Mouse (Mus musculus) gastrocnemius, adult 2 months (tissue): ENCODE results near the gene Ly6g5b. TPM values are rescaled to one million over a fixed set of nuclear protein-coding genes. Genes with fewer than 3 reads are reported as not detected.
A peak's percentile ranks its signal among the peaks of the same experiment; 100 is the strongest.
"Not testable (repeated sequence)": the region's sequence is repeated elsewhere in the genome, so short reads cannot be mapped to it uniquely, and the experiment has no call there.

Source experiments
- DNase-seq: peaks from one replicate; pipeline ENCODE4 v3.0.0; 2022
- H3K27ac ChIP-seq: fragments of 200-600 bp; 2 replicates; pipeline ENCODE4 v1.8.1; 2022; ENCODE audit warnings: mild to moderate bottlenecking
- H3K4me3 ChIP-seq: fragments of 200-600 bp; 2 replicates; pipeline ENCODE4 v1.8.1; 2022; ENCODE audit warnings: mild to moderate bottlenecking, moderate library complexity
- CTCF ChIP-seq: fragments of 200-600 bp; IDR thresholded peaks from 2 replicates; pipeline ENCODE4 v1.8.1; 2022; ENCODE audit warnings: antibody characterized with exemption, mild to moderate bottlenecking, moderate library complexity
- intact Hi-C: fragments of 180-260 bp; cut with DNase I; formaldehyde crosslinking; loops from one replicate; pipeline ENCODE4 v1.15.1; 2025
- total RNA-seq, 2 experiments: library from RNA; stranded (reverse); gene quantifications; 2 replicates each; pipeline ENCODE4 v1.2.3; 2021

Gene Ly6g5b
- total RNA-seq, 2 experiments from 2014 or later: 0.36 TPM; not detected in 1

GRCm38 (mm10) chr17:35134801-35135590 lies 19.8 kb upstream of the Ly6g5b start, which contains the start of gene Bag6:
Gene Bag6 (plus strand): TSS chr17:35135178.
- Histone ChIP-seq H3K27ac (peak within 1 kb of the TSS; percentile 100), H3K4me3 (peak within 1 kb of the TSS; percentile 94)
- TF ChIP-seq CTCF: no peak
- DNase-seq: peak; percentile 95
- intact Hi-C loops: no loop called here

- H3K4me3 ChIP-seq: no peak overlapping the region
- no peak for DNase-seq
- intact Hi-C loops: no loop called here
- TF ChIP-seq CTCF: no peak
- H3K27ac ChIP-seq: no peak overlapping the region
Measured at GRCm38 (mm10) chr17:35133517-35133916, 18.3 kb upstream of the Ly6g5b start.

- no peak for TF ChIP-seq CTCF
- no peak for DNase-seq
- Histone ChIP-seq H3K27ac (no peak overlapping the region), H3K4me3 (no peak overlapping the region)
- intact Hi-C loops: no loop called here
Measured at GRCm38 (mm10) chr17:35132174-35132560, 16.9 kb upstream of the Ly6g5b start.

GRCm38 (mm10) chr17:35131500-35132173 lies 16.4 kb upstream of the Ly6g5b start, which contains the start of gene Apom:
Gene Apom (minus strand): TSS chr17:35132050.
- Histone ChIP-seq H3K27ac (no peak within 1 kb of the TSS), H3K4me3 (no peak within 1 kb of the TSS)
- DNase-seq: no peak
- no peak for TF ChIP-seq CTCF
- intact Hi-C loops: no loop called here

DNA sequence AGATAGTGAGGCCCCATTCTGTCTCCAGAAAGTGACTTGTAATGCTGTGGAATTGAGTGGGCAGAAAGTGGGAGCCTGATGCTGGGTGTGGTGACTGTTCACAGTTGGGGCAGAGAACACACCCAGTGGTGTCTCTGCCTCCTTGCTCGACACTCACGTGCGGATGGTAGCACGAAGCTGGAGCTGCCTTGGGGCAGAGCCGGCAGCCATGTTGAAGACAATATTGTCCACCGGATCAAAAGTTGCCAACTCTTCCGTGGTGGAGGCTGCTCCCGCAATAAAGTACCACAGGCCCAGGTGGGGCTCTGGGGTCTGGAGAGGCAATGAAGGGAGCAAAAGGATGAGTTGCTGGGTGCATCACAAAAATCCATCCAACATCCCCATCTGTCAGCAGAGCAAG lies 15.8 kb upstream of the Ly6g5b start:
- TF ChIP-seq CTCF: no peak
- intact Hi-C loops: no loop called here
- no peak for DNase-seq

GRCm38 (mm10) chr17:35128996-35129395 lies 13.8 kb upstream of the Ly6g5b start:
- no peak for TF ChIP-seq CTCF
- H3K4me3 ChIP-seq: no peak overlapping the region
- intact Hi-C loops: loop anchor here (5.0 kb wide), 1 partner anchor 108 kb away; the partner anchor contains the start of gene Nfkbil1

More for the DNA sequence above, 15.8 kb upstream of the Ly6g5b start:
- Histone ChIP-seq H3K27ac (no peak overlapping the region), H3K4me3 (no peak overlapping the region)

DNA sequence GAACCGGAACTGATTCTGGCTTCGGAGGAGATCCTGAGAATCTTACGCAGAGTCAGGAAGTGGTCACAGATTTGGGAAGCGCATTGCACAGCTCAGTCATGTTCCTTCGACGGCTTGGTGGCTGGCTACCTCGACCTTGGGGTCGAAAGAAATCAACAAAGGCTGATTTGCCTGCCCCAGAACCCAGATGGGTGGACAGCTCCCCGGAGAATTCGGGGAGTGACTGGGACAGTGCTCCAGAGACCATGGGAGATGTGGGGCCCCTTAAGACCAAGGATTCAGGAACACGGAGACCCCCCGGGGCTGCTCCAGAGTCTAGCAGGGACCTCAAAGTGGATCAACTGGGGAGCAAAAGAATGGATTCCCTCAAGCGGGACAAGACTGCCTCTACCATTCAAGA lies 11.8 kb upstream of the Ly6g5b start:
- H3K27ac ChIP-seq: peak overlapping the region; percentile 94
- no peak for DNase-seq
- TF ChIP-seq CTCF: no peak
- intact Hi-C loops: loop anchor here (5.0 kb wide), 1 partner anchor 110 kb away; the partner anchor contains the start of gene Nfkbil1
- H3K4me3 ChIP-seq: peak overlapping the region; percentile 89

More at GRCm38 (mm10) chr17:35128996-35129395, 13.8 kb upstream of the Ly6g5b start:
- no peak overlapping the region for H3K27ac ChIP-seq
- no peak for DNase-seq

- intact Hi-C loops: loop anchor here (5.0 kb wide), 1 partner anchor 111 kb away; the partner anchor contains the start of gene Nfkbil1
- H3K27ac ChIP-seq: peak within 1 kb of the TSS; percentile 94
- H3K4me3 ChIP-seq: peak within 1 kb of the TSS; percentile 89
- TF ChIP-seq CTCF: no peak
- peak; percentile 88 for DNase-seq
Measured at GRCm38 (mm10) chr17:35126206-35126611, 11.0 kb upstream of the Ly6g5b start, which contains the start of gene D17H6S53E. Gene D17H6S53E (plus strand): TSS chr17:35126373.

DNA sequence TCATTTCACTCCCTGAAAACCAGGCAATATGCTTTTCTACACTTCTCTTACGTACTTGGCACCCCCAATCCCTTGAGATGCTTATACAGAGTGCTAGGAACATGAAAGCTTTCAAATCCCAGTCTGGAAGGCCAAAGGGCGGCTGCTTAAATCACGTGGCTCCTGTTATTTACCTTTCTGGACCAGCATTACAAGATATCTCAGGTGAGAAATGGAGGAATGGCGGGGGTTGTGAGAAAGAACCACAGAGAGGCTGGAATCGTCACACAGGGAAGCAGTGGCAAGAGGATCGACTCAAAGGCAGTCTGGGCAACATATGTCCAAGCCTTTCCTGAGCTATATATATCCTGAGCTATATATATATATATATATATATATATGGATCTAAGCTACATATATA lies 10.3 kb upstream of the Ly6g5b start:
- Histone ChIP-seq H3K4me3 (peak overlapping the region; percentile 89), H3K27ac (peak overlapping the region; percentile 94)
- intact Hi-C loops: loop anchor here (5.0 kb wide), 1 partner anchor 112 kb away; the partner anchor contains the start of gene Nfkbil1
- TF ChIP-seq CTCF: no peak
- DNase-seq: no peak

GRCm38 (mm10) chr17:35125081-35125480 lies 9.9 kb upstream of the Ly6g5b start:
- peak overlapping the region; percentile 94 for H3K27ac ChIP-seq
- H3K4me3 ChIP-seq: peak overlapping the region; percentile 89
- intact Hi-C loops: loop anchor here (5.0 kb wide), 1 partner anchor 112 kb away; the partner anchor contains the start of gene Nfkbil1
- no peak for DNase-seq
- TF ChIP-seq CTCF: no peak

DNA sequence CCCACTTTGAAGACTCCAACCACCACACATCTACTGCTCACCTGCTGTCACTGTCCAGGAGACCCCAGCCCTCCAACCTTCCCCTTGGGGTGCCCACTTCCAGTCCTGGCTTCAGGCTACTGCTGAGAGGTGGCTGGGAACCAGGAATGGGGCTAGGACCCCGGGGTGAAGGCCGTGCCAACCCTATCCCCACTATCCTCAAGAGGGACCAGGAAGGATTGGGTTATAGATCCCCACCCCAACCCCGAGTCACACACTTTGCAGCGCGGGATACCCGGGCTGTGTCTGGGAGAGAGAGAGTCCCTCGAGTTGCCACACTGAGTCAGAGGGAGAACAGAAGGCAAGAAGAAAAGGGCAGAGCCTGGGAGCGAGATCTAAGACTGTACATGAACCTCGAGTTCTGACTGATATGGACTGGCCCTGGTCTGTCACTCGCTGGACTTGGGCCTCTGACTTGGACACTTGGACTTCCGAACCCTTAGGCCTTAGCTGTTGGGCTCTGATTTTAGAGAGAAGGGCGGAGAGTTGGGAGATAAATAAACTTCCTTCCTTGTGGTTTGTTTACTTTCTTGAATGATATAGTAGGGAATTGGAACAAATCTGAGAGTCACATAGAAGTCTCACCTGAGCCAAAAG lies 9.2 kb upstream of the Ly6g5b start:
- DNase-seq, intact Hi-C loops, H3K27ac ChIP-seq, H3K4me3 ChIP-seq: not testable (repeated sequence)

DNA sequence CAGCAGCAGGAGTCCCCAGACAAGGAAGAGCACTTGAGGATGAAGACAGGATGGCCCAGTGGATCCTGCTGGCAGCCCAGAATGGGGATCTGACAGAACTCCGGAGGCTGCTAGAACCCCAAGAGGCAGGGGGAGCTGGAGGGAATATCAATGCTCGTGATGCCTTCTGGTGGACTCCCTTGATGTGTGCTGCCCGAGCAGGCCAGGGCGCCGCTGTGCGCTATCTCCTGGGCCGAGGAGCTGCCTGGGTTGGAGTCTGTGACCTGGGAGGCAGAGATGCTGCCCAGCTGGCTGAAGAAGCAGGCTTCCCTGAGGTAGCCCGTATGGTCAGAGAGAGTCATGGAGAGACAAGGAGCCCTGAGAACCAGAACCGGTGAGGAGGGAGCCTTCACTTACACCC lies 8.1 kb upstream of the Ly6g5b start:
- H3K4me3 ChIP-seq, intact Hi-C loops, DNase-seq, H3K27ac ChIP-seq: not testable (repeated sequence)
